Mouse (Mus musculus) heart, postnatal 0 days (tissue): ENCODE data around the gene Zdhhc6.

ENCODE experiments used
- CTCF ChIP-seq: IDR thresholded peaks from 2 replicates; pipeline ENCODE4 v1.5.1; 2016; ENCODE audit warnings: antibody characterized with exemption, control low read depth, low read depth
- EP300 ChIP-seq: IDR thresholded peaks from 2 replicates; pipeline ENCODE4 v1.6.1; 2016; ENCODE audit warnings: antibody characterized with exemption, low read depth

- TF ChIP-seq CTCF (no peak), EP300 (no peak)
Observed at GRCm38 (mm10) chr19:55222268-55222667, 93.6 kb downstream of the Zdhhc6 start.
